Mouse (Mus musculus) lung, adult 2 months (tissue): ENCODE measurements around the gene Fitm2. TPM values are rescaled to one million over a fixed set of nuclear protein-coding genes. Genes with fewer than 3 reads are reported as not detected.

Source experiments
- DNase-seq: peaks from one replicate; pipeline ENCODE4 v3.0.0; 2022
- H3K4me1 ChIP-seq: fragments of 200-500 bp; 2 replicates; pipeline ENCODE4 v1.6.1; 2011; ENCODE audit warnings: low read length; ENCODE audit not compliant: control insufficient read depth, insufficient read depth
- H3K4me3 ChIP-seq: fragments of 200-500 bp; replicated peaks from 2 replicates; pipeline ENCODE3; 2011; ENCODE audit warnings: low read depth, mild to moderate bottlenecking, control low read depth, low read length; ENCODE audit errors: extremely low read depth
- CTCF ChIP-seq: fragments of 200-500 bp; IDR thresholded peaks from 2 replicates; pipeline ENCODE4 v1.5.1; 2011; ENCODE audit warnings: mild to moderate bottlenecking, low read length, control low read depth; ENCODE audit not compliant: insufficient read depth
- POLR2A ChIP-seq: fragments of 200-500 bp; IDR thresholded peaks from 2 replicates; pipeline ENCODE4 v1.6.1; 2011; ENCODE audit warnings: low read depth, mild to moderate bottlenecking, control low read depth, low read length, borderline replicate concordance; ENCODE audit errors: extremely low read depth
- WGBS: fragments of 180-500 bp; shearing (Covaris S2); methylation state at CpG from one replicate; pipeline ENCODE4 v1.1.7; 2018; 5-methylcytosine and 5-hydroxymethylcytosine counted together
- polyA plus RNA-seq: library from polyadenylated mRNA; depleted of rRNA; stranded (reverse); fragments of >200 nt; gene quantifications from 2 replicates; pipeline ENCODE4 v1.2.3, GENCODE M21; 2012; rRNA removed

Fitm2 gene
- polyA plus RNA-seq, 1 experiment, result 24.1 TPM

DNA sequence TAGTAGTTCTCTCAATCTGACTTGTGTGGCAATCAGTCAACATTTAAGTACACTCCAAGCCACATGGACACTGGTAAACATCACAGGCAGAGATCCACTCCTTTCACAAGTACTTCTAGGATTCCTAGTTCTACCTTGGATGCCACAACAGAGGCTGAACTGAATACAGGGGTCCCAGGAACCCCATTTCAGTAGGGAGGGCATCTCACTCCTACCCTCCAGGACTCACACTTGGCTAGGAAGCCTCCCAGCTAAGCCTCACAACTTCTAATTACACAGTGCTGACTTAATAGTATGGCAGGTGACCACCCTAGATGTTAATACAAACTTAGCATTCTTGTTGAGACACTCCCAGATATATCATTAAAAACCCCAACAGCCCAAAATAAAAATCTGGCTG, 54.6 kb downstream of the Fitm2 start:
- no peak for TF ChIP-seq POLR2A
- TF ChIP-seq CTCF, result no peak
- H3K4me3 ChIP-seq, result peak overlapping the region; percentile 37
- peaks cover 16% of the 10 kb centered on the region for H3K4me1 ChIP-seq
- DNase-seq, result no peak

DNA sequence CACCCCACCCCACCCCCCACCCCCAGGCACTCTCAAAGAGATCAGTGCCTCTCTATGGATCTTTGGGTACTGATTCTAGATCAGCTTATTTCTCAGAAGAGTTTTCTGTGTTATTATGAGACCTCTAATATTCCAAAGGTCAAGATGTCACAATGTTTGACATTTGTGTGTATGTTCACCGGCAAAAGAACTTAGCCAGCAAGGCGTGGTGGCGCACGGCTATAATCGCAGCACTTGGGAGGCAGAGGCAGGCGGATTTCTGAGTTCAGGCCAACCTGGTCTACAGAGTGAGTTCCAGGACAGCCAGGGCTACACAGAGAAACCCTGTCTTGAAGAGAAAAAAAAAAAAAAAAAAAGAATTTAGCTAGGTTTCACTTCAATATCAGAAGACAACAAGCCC, 55.4 kb downstream of the Fitm2 start:
- Histone ChIP-seq H3K4me3 (no peak overlapping the region), H3K4me1 (peaks cover 14% of the 10 kb centered on the region)
- 83% methylated on average over 6 of the region's 6 CpGs for WGBS
- DNase-seq, result no peak
- TF ChIP-seq CTCF (no peak), POLR2A (no peak)

Other genes starting within 250 kb of the Fitm2 start
- 32.3 and 38.4 TPM in 2 replicates for gene Jph2, start 74.6 kb downstream of the Fitm2 start, polyA plus RNA-seq
- 9.2 and 17.2 TPM in 2 replicates for gene Oser1, start 47.9 kb downstream of the Fitm2 start, polyA plus RNA-seq
- gene Gdap1l1, start 34.2 kb downstream of the Fitm2 start, polyA plus RNA-seq, result 0.19 and 0.22 TPM in 2 replicates
- gene R3hdml, start 19.7 kb upstream of the Fitm2 start, polyA plus RNA-seq, result not detected in 2 replicates
- 0.67 and 2.3 TPM in 2 replicates for gene Hnf4a, start 34.2 kb upstream of the Fitm2 start, polyA plus RNA-seq
- gene Ttpal, start 129.7 kb upstream of the Fitm2 start, polyA plus RNA-seq, result 23.4 and 25.8 TPM in 2 replicates
- gene Serinc3, start 172.5 kb upstream of the Fitm2 start, polyA plus RNA-seq, result 368 and 417 TPM in 2 replicates
- 167 and 180 TPM in 2 replicates for gene Pkig, start 185.8 kb upstream of the Fitm2 start, polyA plus RNA-seq